Mouse (Mus musculus) liver, embryonic 14.5 days (tissue): Measurements from ENCODE around the gene Wasf1. TPM values are rescaled to one million over a fixed set of nuclear protein-coding genes. Genes with fewer than 3 reads are reported as not detected.

Source experiments
- ATAC-seq: fragments of 200-750 bp; cut with Nextera tagmentation; 2 replicates; pipeline ENCODE4 v1.8.0; 2017; ENCODE audit warnings: moderate number of reproducible peaks, mild to moderate bottlenecking, moderate library complexity; ENCODE audit not compliant: insufficient read depth
- DNase-seq, 3 experiments: peaks; one replicate each; pipeline ENCODE4 v3.0.0-alpha.2; 2012 to 2013; ENCODE audit warnings: low read depth in 3 of 3, low spot score in 3 of 3
- H3K27ac ChIP-seq: fragments of 300-500 bp; sonication (generic); 2 replicates; pipeline ENCODE4 v1.5.1; 2014; ENCODE audit warnings: moderate library complexity, mild to moderate bottlenecking, control low read depth, inconsistent platforms
- H3K27me3 ChIP-seq: fragments of 300-500 bp; sonication (generic); 2 replicates; pipeline ENCODE4 v1.6.1; 2014; ENCODE audit warnings: mild to moderate bottlenecking, low read length, moderate library complexity; ENCODE audit not compliant: control insufficient read depth, insufficient read depth
- H3K36me3 ChIP-seq: fragments of 300-500 bp; sonication (generic); replicated peaks from 2 replicates; pipeline ENCODE4 v1.6.1; 2014; ENCODE audit warnings: low read depth; ENCODE audit not compliant: control insufficient read depth, insufficient read depth
- H3K4me1 ChIP-seq, 2 experiments: fragments of 200-500 bp in 1 of 2; fragments of 300-500 bp in 1 of 2; sonication (generic) in 1 of 2; replicated peaks; 2 replicates each; pipeline ENCODE4 v1.6.1; 2012 to 2014; ENCODE audit warnings: antibody characterized with exemption in 1 of 2, inconsistent platforms in 1 of 2, low read length in 1 of 2; ENCODE audit not compliant: control insufficient read depth in 2 of 2, insufficient read depth in 2 of 2
- H3K4me2 ChIP-seq: fragments of 300-500 bp; sonication (generic); 2 replicates; pipeline ENCODE4 v1.6.1; 2014; ENCODE audit warnings: low read depth, mild to moderate bottlenecking, control low read depth, moderate library complexity
- H3K4me3 ChIP-seq, 2 experiments: fragments of 200-500 bp in 1 of 2; fragments of 300-500 bp in 1 of 2; sonication (generic) in 1 of 2; 2 replicates each; pipeline ENCODE4 v1.5.1; 2012 to 2014; ENCODE audit warnings: low read depth in 2 of 2, low read length in 2 of 2, mild to moderate bottlenecking in 2 of 2, control low read depth in 1 of 2, inconsistent platforms in 1 of 2, moderate library complexity in 1 of 2; ENCODE audit not compliant: insufficient read depth in 1 of 2
- H3K9ac ChIP-seq: fragments of 300-500 bp; sonication (generic); replicated peaks from 2 replicates; pipeline ENCODE4 v1.6.1; 2014; ENCODE audit warnings: mild to moderate bottlenecking, control low read depth, moderate library complexity
- H3K9me3 ChIP-seq: fragments of 300-500 bp; sonication (generic); 2 replicates; pipeline ENCODE4 v1.6.1; 2016; ENCODE audit warnings: low read length, mixed read lengths; ENCODE audit not compliant: control insufficient read depth
- CTCF ChIP-seq: IDR thresholded peaks from 2 replicates; pipeline ENCODE4 v1.5.1; 2016; ENCODE audit warnings: antibody characterized with exemption, low read depth, control low read depth
- EP300 ChIP-seq: IDR thresholded peaks from 2 replicates; pipeline ENCODE4 v1.6.1; 2016; ENCODE audit warnings: antibody characterized with exemption, low read depth
- WGBS: fragments of 180-500 bp; shearing (Covaris S2); extraction: QIAGEN DNeasy Blood & Tissue Kit; methylation state at CpG from one replicate; pipeline ENCODE4 v1.1.7; 2014; ENCODE audit not compliant: insufficient replicate concordance; 5-methylcytosine and 5-hydroxymethylcytosine counted together
- polyA plus RNA-seq, 2 experiments: library from polyadenylated mRNA; depleted of rRNA in 1 of 2; stranded (reverse) in 1 of 2; unstranded in 1 of 2; fragments of >200 nt; fragmentation: Nextera tagmentation in 1 of 2; extraction: Ambion mirVana in 1 of 2; gene quantifications; 2 replicates each; pipeline versions ENCODE4 v1.2.1 to v1.2.3; 2012 to 2014

The Wasf1 gene
- polyA plus RNA-seq, 2 experiments, result 0.61 to 0.67 TPM

DNA sequence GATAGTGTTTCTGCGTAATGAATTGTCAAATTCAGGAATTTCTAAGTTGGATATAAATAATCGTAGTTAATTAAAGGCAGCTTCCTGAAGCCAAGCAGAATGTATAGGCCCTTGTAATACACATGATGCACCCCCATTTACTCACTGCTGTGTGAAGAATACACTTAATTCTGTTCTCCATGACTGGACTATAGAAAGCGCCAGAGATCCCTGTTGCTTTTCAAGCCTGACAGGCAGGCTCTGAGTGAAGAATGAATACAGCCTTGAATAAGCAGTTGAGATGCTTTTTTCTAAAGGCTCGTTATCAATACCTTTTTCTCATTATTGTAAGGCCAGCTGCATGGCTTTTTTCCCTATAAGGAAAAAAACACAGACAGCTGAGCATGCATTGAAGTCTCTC is 59.4 kb downstream of the Wasf1 start:
- Histone ChIP-seq H3K36me3 (no peaks in the 10 kb centered on the region), H3K27me3 (no peaks in the 10 kb centered on the region), H3K9me3 (no peaks in the 10 kb centered on the region), H3K4me1 (no peaks in the 10 kb centered on the region), H3K9ac (no peak overlapping the region), H3K27ac (no peak overlapping the region), H3K4me2 (no peak overlapping the region), H3K4me3 (no peak overlapping the region)
- DNase-seq (no peak), ATAC-seq (no peak)
- WGBS, result 59% methylated on average over 4 of the region's 4 CpGs
- TF ChIP-seq EP300 (no peak), CTCF (no peak)

DNA sequence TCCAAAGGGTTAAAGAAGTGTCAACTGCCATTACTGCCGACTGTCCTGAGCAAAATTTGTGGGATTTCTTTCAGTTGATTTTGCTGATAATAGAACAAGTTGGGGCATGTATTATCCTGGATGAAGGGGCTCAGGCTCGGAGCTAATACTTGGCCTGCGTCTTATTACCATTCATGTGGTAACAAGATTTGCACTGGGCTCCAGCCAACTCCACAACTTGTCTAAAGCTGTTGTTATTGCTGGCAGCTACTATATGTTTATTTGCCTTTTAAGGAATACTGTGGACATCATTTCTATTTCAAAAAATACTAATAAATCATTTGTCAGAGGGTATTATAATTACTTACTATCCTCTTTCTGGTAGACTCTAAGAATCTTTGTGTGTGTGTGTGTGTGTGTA is 66.9 kb downstream of the Wasf1 start:
- Histone ChIP-seq H3K27me3 (no peaks in the 10 kb centered on the region), H3K9ac (no peak overlapping the region), H3K27ac (no peak overlapping the region), H3K4me3 (no peak overlapping the region), H3K9me3 (no peaks in the 10 kb centered on the region), H3K36me3 (no peaks in the 10 kb centered on the region), H3K4me1 (no peaks in the 10 kb centered on the region), H3K4me2 (no peak overlapping the region)
- 42% methylated on average over 3 of the region's 3 CpGs for WGBS
- ATAC-seq, result no peak
- no peak for TF ChIP-seq EP300
- no peak for TF ChIP-seq CTCF
- no peak for DNase-seq

DNA sequence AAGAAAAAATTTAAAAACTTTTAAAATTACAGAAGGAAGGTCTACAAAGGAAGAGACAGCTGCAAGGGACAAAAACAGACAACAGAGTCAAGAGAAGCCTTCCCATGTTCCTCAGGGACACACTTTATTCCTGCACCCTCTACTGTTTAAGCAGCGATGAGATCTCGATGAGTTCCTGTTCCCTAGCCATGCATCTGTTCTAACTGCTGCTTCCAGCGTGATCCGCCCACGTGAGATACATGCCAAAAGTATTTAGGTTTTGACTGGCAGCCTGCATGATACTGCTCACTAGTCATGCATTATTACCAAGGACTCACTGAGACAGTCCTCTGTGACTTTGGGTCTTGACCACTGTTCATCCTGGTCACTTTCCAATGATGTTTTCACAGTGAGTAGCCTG is 72.9 kb downstream of the Wasf1 start:
- Histone ChIP-seq H3K9ac (no peak overlapping the region), H3K9me3 (no peaks in the 10 kb centered on the region), H3K27ac (no peak overlapping the region), H3K4me1 (no peaks in the 10 kb centered on the region), H3K4me2 (no peak overlapping the region), H3K4me3 (no peak overlapping the region), H3K36me3 (no peaks in the 10 kb centered on the region), H3K27me3 (no peaks in the 10 kb centered on the region)
- no peak for DNase-seq
- TF ChIP-seq EP300 (no peak), CTCF (no peak)
- no peak for ATAC-seq
- WGBS, result 69% methylated on average over 5 of the region's 5 CpGs

DNA sequence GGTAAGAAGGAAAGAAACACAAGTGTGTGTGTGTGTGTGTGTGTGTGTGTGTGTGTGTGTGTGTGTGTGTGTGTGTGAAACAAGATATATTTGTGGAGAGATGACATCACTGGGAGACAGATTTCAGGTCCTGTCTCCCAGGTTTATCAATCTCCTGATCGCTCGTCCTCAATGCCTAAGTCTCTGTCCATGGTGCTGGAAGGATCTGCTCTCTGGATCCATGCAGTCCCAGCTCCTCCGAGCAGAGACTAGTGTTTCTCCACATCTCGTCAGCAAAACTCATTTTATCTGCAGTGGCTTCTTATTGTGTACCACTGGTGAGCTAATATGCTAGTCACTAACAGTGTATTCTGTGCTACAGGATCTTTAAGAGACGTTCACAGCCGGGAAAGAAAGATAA is 78.1 kb downstream of the Wasf1 start:
- peak; percentile 6 to 12 (median 7) for DNase-seq
- TF ChIP-seq EP300 (no peak), CTCF (no peak)
- no peaks in the 10 kb centered on the region for H3K27me3 ChIP-seq
- no peaks in the 10 kb centered on the region for H3K36me3 ChIP-seq
- H3K9me3 ChIP-seq, result no peaks in the 10 kb centered on the region
- no peak overlapping the region for H3K27ac ChIP-seq
- no peak overlapping the region for H3K4me2 ChIP-seq
- no peak overlapping the region for H3K9ac ChIP-seq
- H3K4me3 ChIP-seq, result no peak overlapping the region
- H3K4me1 ChIP-seq, result no peaks in the 10 kb centered on the region
- no peak for ATAC-seq
- WGBS, result 31% methylated on average over 6 of the region's 6 CpGs

DNA sequence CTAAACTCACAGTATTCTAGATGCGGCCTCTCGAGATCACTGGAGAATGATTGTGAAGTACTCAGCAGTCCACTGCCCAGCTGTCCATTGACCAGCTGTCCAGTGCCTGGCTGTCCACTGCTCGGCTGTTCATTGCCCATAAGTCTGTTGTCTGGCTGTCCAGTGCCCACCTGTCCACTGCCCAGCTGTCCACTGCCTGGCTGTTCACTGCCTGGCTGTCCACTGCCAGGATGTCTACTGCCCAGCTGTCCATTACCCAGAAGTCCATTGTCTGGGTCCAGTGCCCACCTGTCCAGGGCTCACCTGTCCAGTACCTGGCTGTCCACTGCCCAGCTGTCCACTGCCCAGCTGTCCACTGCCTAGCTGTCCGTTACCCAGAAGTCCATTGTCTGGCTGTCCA is 78.7 kb downstream of the Wasf1 start:
- H3K4me1 ChIP-seq, result no peaks in the 10 kb centered on the region
- no peaks in the 10 kb centered on the region for H3K36me3 ChIP-seq
- no peaks in the 10 kb centered on the region for H3K27me3 ChIP-seq
- no peak for ATAC-seq
- H3K9me3 ChIP-seq, result no peaks in the 10 kb centered on the region
- H3K4me2 ChIP-seq, result no peak overlapping the region
- WGBS, result 52% methylated on average over 4 of the region's 4 CpGs
- TF ChIP-seq EP300 (no peak), CTCF (no peak)
- no peak overlapping the region for H3K27ac ChIP-seq
- no peak overlapping the region for H3K9ac ChIP-seq
- no peak overlapping the region for H3K4me3 ChIP-seq
- DNase-seq, result no peak

DNA sequence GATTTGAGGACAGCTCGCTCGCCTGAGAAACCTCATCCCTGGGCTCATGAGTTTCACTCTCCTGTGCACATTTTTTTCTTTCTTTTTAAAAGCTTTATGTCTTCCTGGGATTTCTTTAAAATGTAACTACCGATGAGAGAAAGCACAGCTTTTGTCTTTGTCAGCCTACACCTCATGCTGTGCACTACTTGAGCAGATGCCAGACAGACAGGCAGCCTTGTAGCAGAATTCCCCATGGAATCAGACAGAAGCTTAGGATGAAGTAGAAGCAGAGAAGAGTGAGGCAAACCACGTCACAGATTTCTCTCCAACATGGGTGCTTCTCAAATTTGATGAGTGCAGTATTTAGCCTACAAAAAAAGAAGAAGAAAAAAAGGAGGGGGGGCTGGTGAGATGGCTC is 81.3 kb downstream of the Wasf1 start:
- H3K36me3 ChIP-seq, result no peaks in the 10 kb centered on the region
- H3K27ac ChIP-seq, result no peak overlapping the region
- DNase-seq (no peak), ATAC-seq (no peak)
- H3K4me1 ChIP-seq, result no peaks in the 10 kb centered on the region
- H3K9me3 ChIP-seq, result no peaks in the 10 kb centered on the region
- H3K4me3 ChIP-seq, result no peak overlapping the region
- TF ChIP-seq EP300 (no peak), CTCF (no peak)
- no peak overlapping the region for H3K4me2 ChIP-seq
- 55% methylated on average over 4 of the region's 4 CpGs for WGBS
- no peak overlapping the region for H3K9ac ChIP-seq
- H3K27me3 ChIP-seq, result no peaks in the 10 kb centered on the region; the same call in 1 of the 2 replicates
